Mouse (Mus musculus) activated CD4-positive, CD25-positive, alpha-beta regulatory T cell, adult 4 months (primary cell): ENCODE measurements around the gene Psapl1. TPM values are rescaled to one million over a fixed set of nuclear protein-coding genes. Genes with fewer than 3 reads are reported as not detected.
"Not testable (repeated sequence)": the region's sequence is repeated elsewhere in the genome, so short reads cannot be mapped to it uniquely, and the experiment has no call there.

Experiments
- ATAC-seq: one replicate; pipeline ENCODE4 v1.8.0; 2017
- polyA plus RNA-seq, 2 experiments: library from polyadenylated mRNA; unstranded; fragments of 100-300 nt; shearing (Covaris generic); gene quantifications; one replicate each; pipeline ENCODE4 v1.2.1; 2017

The Psapl1 gene
- polyA plus RNA-seq, 2 experiments from 2014 or later: not detected

DNA sequence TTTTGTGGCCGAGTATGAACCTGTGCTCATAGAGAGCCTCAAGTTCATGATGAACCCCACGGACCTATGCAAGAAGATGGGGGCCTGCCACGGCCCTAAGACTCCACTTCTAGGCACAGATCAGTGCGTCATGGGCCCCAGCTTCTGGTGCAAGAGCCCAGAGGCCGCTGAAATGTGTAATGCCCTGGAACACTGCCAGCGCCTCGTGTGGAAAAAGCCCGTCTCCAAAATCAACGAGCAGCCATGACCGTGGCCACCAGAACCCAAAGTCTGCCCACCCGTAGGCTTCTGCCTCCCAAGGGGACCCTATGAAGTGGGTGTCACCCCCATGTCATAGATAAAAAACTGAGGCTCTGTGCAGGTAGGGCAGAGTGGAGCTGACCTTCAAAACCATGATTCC lies 1.6 kb downstream of the Psapl1 start:
- no peak for ATAC-seq

DNA sequence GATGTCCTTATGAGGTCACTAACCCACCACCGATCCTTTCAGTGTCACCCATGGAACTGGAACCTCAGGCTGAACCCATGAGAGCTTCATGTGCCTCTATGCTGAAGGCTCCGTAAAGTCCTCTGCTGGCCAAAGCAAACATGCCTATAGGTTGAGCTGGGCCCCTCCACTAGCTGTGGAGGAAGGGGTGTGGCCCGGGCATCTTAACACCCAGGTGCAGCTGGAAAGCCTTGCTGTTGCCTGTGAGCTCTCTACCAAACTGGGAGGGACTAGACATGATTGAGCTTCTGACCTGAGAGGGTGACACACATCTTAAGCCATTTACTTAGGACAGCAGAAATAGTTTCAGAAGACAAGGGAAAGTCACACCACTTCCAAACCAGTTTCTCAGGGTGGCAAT lies 5.0 kb downstream of the Psapl1 start:
- ATAC-seq: no peak

DNA sequence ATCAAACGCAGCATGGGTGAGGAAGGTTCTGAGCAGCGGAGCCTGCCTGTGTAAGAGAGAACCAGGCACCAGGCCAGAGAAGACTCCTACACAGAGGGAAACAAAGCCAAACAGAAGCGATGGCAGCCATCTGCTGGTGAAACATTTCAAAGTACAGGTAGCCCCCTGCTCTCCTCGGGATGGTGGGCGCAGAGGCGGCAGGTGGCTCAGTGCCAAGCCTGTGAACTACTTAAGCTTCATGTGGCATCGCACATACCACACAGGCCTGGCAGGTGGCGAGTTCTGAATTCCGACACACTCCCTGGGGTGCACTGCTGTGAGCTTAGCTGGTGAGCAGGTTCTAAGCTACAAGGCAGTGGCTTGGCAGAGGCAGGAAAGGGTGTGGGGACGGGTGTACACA lies 9.5 kb downstream of the Psapl1 start:
- ATAC-seq: no peak

DNA sequence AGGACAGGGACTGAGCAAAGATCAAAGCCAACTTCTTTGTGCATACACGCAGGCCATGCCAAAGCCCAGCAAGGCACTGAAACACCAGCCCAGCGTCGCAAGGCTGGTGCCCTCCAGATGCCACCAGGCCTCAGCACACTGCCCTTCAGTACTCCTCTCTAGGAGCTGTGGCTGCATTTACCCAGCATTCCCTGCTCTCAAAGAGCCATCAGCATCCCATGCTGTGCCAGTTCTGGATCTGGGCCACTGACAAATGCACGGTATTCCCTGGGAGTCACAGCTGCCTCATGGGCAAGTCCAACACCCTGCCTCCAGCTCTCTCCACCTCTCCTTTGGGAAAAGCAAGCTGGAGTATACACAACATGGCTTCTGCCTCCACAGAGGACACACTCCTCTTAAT lies 16.3 kb downstream of the Psapl1 start:
- no peak for ATAC-seq

DNA sequence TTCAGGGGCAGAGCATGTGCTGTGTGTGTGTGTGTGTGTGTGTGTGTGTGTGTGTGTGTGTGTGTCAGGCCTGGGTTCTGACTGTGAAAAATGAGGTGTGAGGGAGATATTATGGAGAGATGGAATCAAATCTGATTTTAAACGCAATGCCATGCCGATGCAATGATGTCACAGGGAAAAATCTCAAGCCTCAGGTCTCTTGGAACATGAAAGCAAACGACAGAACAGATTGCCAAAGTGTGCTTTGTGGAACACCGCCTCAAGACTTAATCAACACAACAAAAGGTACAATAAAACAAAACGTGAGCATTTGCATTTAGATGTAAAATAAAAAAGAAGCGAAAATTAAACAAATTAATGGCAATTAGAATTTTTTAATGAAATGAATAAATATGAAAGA lies 16.8 kb downstream of the Psapl1 start:
- ATAC-seq: no peak

DNA sequence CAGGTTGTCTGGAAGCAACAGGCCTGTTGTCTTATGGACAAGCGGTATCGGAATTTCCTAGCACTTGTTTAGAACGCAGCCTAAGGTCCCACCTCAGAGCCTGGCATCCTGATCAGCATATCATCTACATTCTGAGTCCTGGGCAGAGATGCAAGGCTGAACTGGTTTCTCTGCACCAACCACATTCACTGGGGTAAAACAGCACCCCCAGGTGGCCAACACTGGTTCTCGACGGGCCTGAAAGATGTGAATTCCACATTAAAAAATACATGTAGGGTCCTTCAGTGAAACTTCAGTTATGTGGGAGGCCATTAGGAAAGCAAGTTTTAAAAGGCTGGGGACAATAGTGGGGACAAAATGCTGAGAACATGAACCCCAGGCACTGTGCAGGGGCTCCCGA lies 20.0 kb downstream of the Psapl1 start:
- ATAC-seq: no peak

DNA sequence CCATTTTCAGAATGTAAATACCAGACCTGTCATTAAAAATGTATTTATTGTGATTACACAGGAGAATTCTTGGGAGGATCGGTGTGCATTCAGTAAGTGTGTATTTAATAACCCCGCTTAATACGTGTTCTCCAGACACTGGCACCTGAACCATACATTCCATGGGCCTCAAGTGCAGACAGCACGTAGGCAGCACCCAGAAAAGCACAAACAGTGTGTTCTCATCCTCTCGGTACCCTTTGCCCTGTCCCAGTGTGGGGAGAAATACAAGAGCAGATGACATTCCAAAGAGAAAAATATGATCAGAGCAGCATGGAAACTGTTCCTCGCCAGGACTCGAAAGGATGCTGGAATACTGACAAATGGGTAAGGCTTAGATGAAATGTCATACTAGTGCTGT lies 22.0 kb downstream of the Psapl1 start:
- no peak for ATAC-seq

DNA sequence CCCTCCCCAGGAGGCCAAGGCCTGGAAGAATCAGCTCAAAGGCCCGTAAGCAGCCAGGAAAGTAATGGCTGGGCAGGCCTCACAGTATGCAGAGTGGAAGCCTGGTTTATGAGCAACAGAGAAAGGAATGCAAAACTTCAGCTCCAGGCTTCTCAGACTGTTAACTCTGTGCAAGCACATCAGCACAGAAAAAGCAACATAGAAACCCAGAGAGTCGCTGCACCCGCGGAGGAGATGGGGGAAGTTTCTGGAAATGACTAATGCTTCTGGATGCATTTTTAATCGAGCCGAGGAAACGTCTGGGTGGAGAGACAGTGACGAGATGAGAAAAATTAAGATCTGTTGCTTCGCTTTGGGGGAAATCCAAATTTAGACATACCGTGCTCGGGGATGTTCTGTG lies 22.5 kb downstream of the Psapl1 start:
- ATAC-seq: no peak

DNA sequence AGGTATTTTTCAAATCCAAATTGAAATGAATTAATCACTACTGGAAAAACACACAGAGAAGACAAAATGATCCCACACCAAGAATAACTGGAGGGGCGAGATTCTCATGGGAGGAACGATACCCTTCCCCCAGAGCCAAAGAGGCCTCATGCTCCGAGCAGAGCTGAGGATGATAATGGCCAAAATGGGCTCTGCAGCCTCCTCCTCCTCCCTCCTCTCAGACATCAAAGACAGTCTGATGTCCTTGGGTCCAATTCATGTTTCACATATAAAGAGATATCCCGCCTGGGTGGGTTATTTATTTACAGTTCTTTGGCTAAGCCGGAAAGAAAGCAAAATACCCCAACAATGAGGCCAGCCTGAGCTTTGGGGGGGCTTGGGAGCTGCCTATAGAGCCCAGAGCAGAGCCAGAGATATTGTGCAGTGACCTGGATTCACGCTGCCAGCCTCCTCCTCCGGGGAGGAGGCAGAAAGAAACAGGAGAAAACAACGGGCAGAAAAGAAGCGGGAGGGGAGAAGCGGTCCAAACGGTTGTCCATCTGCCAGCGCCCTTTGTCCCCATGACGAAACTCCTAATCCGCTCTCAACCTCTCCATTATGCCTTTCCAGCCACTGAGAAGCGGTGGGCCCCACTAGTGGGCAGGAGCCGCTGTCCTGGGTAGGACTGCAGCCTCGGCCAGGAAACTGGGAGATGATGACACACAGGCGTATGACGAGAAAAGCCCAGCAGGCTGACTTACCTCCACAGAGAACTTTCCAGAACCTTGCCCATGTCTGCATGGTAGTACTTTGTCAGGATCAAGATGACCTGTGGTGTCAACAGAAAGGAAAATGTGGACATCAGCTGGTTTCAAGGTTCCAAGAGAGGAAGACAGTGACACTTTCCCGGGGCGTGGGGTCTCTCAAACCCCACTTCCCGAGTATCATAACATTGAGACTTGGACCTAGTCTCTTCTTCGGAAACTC lies 24.9 kb downstream of the Psapl1 start:
- no peak for ATAC-seq

DNA sequence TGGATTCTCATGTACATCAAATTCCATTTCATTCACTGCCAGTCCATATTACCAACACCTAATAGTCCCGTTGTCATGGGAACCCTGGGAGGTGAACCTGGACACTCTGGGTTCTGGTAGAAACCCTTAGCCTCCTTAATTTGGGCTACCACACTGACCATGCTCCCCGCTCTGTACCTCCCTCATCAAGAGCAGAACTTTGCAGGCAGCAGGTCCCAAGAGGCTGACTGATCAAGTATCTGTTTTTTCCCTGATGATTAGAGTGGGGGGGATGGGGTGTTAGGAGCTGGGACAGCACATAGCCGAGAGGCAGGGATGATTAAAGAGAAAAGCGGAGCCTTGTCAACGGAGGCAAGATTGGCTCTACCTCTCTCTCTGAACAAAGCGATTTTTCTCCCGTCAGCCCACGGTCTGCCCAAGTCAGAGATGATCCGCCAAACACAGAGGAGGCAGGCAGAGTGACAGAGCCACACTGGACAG lies 26.5 kb downstream of the Psapl1 start:
- no peak for ATAC-seq

DNA sequence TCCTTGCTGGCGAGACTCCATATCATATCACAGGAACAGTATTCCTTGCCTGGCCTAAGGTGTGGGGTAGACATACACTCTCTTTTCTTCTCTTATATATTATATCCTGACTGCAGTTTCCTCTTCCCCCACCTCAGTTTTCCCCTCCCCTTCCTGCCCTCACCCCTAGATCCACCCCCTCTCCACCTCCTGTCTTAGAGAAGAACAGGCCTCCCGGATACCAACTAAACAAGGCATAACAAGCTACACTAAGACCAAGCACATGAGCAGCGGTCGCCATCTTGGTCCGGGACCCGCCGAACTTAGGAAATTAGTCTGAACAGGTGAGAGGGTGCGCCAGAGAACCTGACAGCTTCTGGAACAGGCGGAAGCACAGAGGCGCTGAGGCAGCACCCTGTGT lies 33.7 kb downstream of the Psapl1 start:
- not testable (repeated sequence) for ATAC-seq

DNA sequence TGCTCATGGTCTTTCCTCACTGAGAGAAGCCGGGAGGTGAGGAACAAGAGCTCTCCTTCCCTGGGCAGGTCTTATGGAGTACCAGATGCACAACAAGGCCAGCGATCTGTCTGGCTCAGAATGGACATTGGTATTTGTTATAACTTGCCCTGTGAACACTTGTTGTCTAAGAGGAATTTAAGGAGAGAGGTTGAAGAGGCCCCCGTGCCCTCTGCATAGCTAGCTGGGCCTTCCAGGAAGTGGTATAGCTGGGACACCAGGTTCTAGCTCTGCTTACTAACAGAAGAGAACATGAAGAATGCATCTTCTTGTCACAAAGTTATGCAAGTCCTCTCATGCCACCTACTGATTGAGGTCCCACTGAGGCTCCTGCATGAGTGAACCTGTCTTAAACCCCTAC lies 44.2 kb downstream of the Psapl1 start:
- no peak for ATAC-seq

DNA sequence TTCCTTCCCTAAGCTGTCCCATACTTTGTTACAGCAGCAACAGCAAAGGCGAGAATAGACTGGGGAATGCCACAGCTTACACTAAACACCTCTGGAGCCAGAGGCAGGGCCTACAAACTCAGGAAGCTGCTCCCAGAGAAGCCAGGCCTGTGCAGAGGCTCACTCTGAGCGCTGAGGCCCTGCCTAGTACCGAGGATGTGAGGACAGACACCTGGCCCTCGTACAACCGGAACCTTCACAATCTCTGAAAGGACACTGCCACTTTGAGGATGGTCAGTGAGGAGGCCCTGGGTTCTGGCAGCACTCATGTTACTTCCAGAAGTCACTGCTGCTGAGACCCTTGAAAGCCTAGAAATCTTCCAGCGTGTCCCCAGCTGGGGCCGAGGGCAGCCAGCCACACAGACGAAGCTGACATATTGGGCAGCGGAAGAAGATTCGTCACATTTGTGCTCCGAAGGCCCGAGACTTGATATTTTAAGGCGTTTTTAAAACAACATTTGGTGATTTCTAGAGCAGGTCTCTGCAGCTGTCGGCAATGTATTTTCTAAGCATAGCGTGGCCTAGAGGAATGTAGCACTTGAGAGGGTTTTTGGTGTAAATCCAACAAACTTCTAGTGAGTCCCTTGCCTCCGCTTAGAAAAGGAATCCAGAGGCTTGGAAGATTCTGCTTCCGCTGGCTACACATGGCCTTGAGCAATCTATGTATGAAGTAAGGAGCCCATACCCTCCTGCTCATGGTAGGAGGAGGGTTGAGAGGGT lies 49.1 kb downstream of the Psapl1 start:
- no peak for ATAC-seq

DNA sequence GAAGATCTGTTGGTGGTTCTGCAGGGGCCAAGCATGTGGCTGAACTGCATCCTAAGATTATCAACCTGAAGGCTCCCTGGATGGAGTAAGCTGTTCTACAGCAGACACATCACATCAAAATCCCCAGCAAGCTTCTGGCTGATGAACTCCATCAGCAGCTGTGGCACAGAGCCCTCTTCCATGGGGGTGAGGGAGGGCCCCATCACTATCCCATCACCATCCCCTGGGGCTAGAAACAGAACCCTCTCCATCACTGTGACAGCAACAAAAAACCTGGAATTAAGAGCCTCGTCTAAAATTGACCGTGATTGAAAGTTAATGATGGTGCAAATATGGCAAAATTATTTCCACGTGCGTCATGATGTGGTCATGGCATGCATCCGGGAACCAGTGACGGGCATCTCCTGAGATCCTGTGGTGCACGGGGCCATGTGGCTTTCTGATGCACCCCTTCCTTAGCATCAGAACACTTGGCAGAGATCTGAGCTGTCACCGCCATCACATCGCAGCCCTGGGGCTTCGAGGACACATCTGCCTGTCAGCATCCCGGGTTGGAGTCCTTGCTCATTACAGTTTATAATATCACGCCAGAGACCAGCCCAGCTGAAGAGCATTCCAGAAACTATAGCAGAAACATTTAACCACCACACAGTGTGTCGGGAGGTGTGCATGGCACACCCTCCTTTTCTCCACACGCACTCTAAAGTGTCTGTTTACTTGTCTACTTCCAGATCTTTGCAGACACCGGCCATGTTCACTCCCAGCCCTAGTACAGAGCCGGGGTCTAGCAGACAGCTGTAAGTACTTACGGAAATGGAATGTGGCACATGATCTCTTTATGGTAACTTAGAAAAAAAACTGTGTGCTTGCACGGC lies 51.1 kb downstream of the Psapl1 start:
- ATAC-seq: no peak

Other genes with a start within 250 kb of the Psapl1 start
- gene Sorcs2, start 194.1 kb downstream of the Psapl1 start, polyA plus RNA-seq: 1 to 10 TPM; 3.2 to 3.5 TPM